Mouse (Mus musculus): ENCODE data around the gene 1190002N15Rik.

1190002N15Rik gene

GRCm38 (mm10) chr9:94529987-94530386 lies 7.9 kb downstream of the 1190002N15Rik start:
- no peak for DNase-seq (ENCODE audit: low spot score in 2 of 2)

GRCm38 (mm10) chr9:94529146-94529746 lies 8.6 kb downstream of the 1190002N15Rik start:
- DNase-seq (ENCODE audit: low spot score in 2 of 2) = no peak

- no peak for DNase-seq (ENCODE audit: low spot score in 2 of 2)
Observed at GRCm38 (mm10) chr9:94526473-94526872, 11.4 kb downstream of the 1190002N15Rik start.

GRCm38 (mm10) chr9:94512246-94512645 lies 25.6 kb downstream of the 1190002N15Rik start:
- DNase-seq (ENCODE audit: low spot score in 2 of 2) = peak in 1 of 2 experiments; percentile 18

- DNase-seq (ENCODE audit: low spot score in 2 of 2) = no peak
Observed at GRCm38 (mm10) chr9:94511139-94511538, 26.7 kb downstream of the 1190002N15Rik start.

DNA sequence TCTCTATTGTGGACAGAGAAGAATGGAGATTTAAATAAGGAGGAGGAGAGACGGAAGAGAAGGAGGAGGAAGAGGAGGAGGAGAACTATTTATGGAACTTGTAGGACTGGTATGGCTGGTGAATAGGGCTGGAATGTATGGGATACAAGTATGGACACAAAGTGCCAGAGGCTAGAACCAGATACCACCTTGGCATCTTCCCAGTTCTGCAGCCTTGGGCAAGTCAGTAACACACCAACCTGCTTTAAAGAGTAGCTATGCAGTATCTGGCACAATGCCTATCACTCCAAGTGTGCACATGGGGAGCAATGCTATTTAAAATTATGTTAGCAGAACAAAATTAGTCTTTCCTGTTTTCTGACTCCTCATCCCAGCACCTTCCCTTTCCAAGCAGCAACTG lies 30.9 kb downstream of the 1190002N15Rik start:
- no peak for DNase-seq (ENCODE audit: low spot score in 2 of 2)

GRCm38 (mm10) chr9:94491467-94491866 lies 46.4 kb downstream of the 1190002N15Rik start:
- DNase-seq (ENCODE audit: low spot score in 2 of 2) = no peak

GRCm38 (mm10) chr9:94487976-94488375 lies 49.9 kb downstream of the 1190002N15Rik start:
- DNase-seq (ENCODE audit: low spot score in 2 of 2) = no peak

DNA sequence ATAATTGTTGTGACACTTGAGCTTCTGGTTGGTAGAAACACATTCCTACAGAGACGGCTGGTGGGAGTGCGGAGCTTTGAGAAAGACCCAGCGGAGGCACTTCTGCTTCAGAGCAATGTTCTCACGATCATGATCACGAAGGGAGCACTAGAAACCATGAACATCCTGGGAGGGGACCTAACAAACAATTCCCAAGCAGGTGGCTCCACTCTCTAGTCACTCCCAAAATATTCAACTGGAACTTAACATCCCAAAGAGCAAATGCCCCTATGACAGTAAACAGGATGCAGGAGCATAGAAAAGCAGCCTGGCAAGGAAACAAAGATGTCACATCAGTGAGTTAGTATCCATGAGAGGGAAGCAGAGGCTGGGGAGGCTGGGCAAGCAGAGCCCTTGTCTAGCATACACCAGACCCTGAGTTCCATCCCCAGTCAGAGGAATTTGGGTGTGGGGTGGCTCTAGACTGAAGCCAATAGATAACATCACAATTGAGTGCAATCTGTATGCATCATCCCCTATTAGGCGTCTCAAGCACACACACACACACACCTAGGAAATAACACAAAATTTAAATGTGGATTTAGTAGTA lies 54.5 kb downstream of the 1190002N15Rik start:
- DNase-seq (ENCODE audit: low spot score in 2 of 2) = no peak

DNA sequence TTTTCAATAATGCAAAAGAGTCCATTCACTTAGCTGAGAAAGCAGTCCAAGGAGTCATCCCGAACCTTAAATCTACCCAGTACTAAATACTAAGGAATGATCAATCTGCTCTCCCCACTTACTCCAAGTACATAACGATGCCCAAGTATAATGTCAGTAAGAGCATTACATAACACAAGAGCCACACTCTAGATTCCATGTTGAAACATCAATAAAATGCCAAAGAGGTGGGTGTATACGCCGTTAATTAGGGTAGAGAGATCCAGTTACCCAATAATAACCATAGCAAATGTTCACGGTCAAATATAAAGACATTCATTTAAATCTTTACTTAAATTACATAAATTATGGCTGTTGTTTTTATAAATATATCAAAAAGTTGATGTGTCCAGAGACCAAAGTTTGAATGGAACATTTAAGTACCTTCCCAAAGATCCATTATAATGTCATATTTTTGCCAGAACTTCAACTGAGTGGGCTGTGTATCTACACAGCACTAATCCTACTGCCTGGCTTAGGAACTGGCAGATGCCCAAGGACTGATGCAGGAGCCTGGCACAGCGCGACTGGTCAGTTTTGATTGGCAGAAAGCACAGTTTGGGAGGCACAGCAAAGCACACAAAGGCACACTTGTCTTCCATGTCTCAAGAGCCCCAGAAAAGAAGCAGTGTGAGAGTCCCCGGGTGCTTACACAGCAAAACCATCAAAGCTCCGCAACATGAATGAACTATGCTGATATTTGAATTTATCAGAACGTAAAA lies 55.5 kb downstream of the 1190002N15Rik start:
- no peak for DNase-seq (ENCODE audit: low spot score in 2 of 2)

DNA sequence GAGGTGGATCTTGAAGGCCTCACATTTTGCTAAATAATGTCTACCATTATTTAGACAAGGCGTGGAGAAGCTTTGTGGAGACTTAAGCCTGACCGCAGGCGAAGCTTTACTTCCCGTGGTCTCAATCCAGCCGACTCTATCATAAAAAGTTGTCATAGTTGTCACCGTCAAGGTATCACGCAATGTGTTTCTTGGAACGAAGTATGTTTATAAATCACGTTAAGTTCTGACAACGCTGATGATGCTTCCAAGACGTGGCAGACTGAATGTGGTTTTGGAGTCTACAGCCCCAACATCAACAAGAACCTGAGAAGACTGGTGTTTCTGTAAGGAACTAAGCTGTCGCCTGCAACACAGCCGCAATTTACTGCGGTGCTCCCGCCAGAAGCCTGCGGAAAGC lies 56.8 kb downstream of the 1190002N15Rik start:
- DNase-seq (ENCODE audit: low spot score in 2 of 2) = no peak

DNA sequence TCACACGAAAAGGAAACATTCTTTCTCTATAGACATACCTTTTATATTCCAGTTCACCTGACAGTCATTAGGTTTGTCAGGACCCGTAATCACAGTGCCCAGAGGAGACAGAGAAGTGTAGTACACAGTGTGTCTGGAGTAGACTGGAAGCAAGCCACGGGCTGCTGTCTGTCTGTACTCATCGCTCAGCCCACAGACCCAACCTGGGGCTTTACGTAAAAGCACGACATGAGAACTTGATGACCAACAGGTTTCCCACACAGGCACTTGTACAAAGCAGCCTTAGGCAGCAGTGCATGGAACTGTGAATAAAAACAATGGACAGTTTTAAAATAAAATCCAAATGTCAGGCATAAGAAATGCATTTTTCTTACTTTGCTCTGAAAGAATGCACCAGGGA lies 58.5 kb downstream of the 1190002N15Rik start:
- no peak for DNase-seq (ENCODE audit: low spot score in 2 of 2)

GRCm38 (mm10) chr9:94478954-94479353 lies 58.9 kb downstream of the 1190002N15Rik start:
- no peak for DNase-seq (ENCODE audit: low spot score in 2 of 2)

GRCm38 (mm10) chr9:94475973-94476372 lies 61.9 kb downstream of the 1190002N15Rik start:
- no peak for DNase-seq (ENCODE audit: low spot score in 2 of 2)

GRCm38 (mm10) chr9:94473898-94474297 lies 64.0 kb downstream of the 1190002N15Rik start:
- DNase-seq (ENCODE audit: low spot score in 2 of 2) = no peak

- DNase-seq (ENCODE audit: low spot score in 2 of 2) = no peak
Observed at GRCm38 (mm10) chr9:94472963-94473582, 64.8 kb downstream of the 1190002N15Rik start.

DNA sequence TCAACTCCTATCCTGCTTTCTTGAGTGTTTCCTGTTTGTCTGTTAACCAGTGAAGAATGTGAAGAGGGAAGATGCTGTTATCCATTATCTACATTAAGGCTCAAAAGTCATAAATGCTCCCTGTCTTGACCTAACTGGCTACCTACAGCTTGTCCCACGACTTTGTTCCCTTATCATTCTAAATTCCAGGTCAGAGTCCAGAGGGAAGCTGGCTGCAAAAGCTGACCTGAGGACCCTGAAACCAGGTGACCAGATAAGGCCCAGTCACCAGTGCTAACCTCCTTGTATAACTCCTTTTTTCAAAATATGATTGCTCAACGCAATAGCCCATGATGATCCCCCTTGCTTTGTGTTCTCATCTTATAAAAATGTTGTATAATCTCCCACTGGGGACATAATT lies 66.4 kb downstream of the 1190002N15Rik start:
- DNase-seq (ENCODE audit: low spot score in 2 of 2) = no peak
